Mouse (Mus musculus): Measurements from ENCODE around the gene Edar. TPM values are rescaled to one million over a fixed set of nuclear protein-coding genes. Genes with fewer than 3 reads are reported as not detected.

The Edar gene
- polyA plus RNA-seq, 1 experiment from 2014 or later, result 0.41 TPM

DNA sequence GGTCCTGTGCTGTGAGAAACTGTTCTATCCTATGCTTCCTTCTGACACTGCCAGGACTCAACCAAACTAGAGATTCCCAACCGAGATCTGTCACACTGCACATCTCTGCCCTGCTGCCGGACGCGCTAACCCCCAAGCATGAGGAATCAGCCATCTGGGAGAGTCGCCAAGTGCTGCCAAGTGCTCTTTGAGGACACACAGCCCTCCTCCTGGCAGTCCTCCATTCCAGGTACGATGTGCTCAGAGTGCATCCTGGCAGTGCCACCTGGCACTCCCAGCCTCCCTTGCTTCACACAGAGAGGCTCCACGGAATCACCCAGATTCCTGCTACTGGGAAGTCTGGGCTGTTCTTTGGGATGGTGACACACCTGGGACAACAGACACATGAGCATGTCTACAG is 31.3 kb downstream of the Edar start:
- Histone ChIP-seq H3K9ac (no peak overlapping the region), H3K9me3 (replicated peaks) (no peaks in the 10 kb centered on the region), H3K4me1 (peaks cover 24% of the 10 kb centered on the region), H3K27ac (no peak overlapping the region), H3K36me3 (ENCODE audit: poor library complexity, severe bottlenecking) (no peaks in the 10 kb centered on the region), H3K4me3 (no peak overlapping the region), H3K27me3 (peaks cover 76% of the 10 kb centered on the region), H3K4me2 (no peak overlapping the region)
- WGBS, result 74% methylated on average over 7 of the region's 7 CpGs
- no peak for ATAC-seq

DNA sequence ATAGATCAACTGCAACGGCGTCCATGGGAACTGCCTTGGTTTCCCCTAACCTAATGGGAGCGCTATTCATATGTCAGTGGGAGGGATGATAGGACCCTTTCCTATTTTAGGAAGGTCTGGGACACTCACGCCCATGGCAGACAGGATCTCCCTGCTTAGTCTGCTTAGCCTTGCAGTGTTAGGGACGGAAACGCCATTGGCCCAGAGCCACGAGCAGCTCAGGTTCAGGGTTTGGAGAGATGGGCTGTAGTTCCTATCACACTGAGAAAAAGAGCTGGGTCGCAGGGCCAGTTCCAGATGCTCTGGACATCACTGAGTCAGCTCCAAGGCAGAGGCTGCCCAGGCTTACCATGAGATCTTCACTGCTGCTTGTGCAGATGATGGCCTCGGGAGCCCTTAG is 32.5 kb downstream of the Edar start:
- Histone ChIP-seq H3K4me1 (peaks cover 26% of the 10 kb centered on the region), H3K9ac (no peak overlapping the region), H3K36me3 (ENCODE audit: poor library complexity, severe bottlenecking) (no peaks in the 10 kb centered on the region), H3K27ac (no peak overlapping the region), H3K4me3 (no peak overlapping the region), H3K27me3 (peaks cover 71% of the 10 kb centered on the region), H3K4me2 (no peak overlapping the region), H3K9me3 (replicated peaks) (no peaks in the 10 kb centered on the region)
- no peak for ATAC-seq
- WGBS, result 91% methylated on average over 9 of the region's 9 CpGs

DNA sequence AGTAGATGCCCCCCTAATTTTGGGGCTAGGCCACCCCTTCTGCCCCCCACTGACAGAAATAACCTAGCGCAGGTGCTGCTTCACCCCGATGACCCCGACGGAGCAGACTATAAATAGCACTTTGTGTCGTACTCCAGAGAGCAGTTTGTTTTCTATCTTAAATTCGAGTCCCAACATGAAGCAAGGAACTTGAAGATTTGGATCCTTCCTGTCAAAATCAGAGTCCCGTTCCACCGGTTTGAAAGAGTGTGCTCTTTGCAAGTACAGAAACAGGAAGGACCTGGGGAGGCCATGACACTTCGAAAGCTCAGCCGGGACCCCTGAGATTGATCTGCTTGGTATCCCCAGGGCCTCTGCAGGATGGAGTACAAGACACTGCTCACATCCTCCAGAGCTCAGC is 33.8 kb downstream of the Edar start:
- Histone ChIP-seq H3K4me3 (no peak overlapping the region), H3K4me2 (no peak overlapping the region), H3K4me1 (peaks cover 26% of the 10 kb centered on the region), H3K9ac (no peak overlapping the region), H3K27ac (no peak overlapping the region), H3K36me3 (ENCODE audit: poor library complexity, severe bottlenecking) (no peaks in the 10 kb centered on the region), H3K27me3 (peaks cover 63% of the 10 kb centered on the region), H3K9me3 (replicated peaks) (no peaks in the 10 kb centered on the region)
- WGBS, result 80% methylated on average over 10 of the region's 10 CpGs
- ATAC-seq, result no peak

DNA sequence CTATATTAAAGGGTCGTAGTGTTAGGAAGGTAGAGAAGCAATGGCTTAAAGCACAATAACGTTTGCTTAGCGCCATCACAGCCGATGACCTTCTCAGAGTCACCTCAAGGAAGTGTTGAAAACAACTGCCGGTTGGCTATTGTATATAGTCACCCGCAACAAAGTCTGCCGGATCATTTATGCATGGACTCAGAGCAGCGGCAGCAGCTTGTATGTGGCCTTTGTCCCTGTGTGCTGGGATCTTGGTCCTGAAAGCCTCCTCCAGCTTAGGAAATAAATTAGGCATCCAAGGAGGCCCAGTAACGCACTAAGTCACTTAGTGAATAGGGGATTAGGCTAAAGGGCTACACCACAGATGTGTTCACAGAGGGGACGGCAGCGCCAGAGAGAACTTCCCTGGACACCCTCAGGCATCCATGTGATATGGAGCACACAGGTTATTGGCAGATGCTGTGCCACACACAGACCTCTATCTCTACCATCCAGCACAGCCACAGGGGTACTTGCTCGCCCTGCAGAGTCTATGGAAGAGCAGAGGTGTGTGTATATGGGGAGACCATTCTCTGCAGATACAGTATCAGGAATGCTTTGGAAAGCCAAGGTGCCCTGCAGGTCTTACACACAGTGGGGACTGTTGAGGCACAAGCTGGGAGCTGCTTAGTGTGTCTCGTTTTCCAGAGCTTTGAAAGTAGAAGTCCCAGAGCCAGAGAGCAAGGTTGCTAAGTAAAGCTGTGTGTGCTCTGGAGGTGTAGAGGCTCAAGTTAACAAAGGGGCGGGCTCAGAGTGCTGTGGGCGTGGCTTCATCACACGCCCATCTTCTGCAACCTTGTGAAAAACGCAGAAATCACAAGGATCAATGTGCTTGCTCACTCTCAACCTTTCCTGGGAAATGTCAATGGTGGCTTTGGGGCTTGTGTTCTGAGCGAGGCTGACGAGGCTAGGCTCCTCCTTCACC is 34.7 kb downstream of the Edar start:
- peak; percentile 48; the same call in 1 of the 2 replicates for ATAC-seq
- H3K4me2 ChIP-seq, result no peak overlapping the region
- 10% methylated on average over 19 of the region's 19 CpGs for WGBS
- H3K27ac ChIP-seq, result no peak overlapping the region
- H3K9me3 ChIP-seq (replicated peaks), result no peaks in the 10 kb centered on the region
- H3K4me1 ChIP-seq, result peaks cover 26% of the 10 kb centered on the region
- H3K9ac ChIP-seq, result no peak overlapping the region
- peaks cover 55% of the 10 kb centered on the region for H3K27me3 ChIP-seq
- no peak overlapping the region for H3K4me3 ChIP-seq
- H3K36me3 ChIP-seq (ENCODE audit: poor library complexity, severe bottlenecking), result no peaks in the 10 kb centered on the region

DNA sequence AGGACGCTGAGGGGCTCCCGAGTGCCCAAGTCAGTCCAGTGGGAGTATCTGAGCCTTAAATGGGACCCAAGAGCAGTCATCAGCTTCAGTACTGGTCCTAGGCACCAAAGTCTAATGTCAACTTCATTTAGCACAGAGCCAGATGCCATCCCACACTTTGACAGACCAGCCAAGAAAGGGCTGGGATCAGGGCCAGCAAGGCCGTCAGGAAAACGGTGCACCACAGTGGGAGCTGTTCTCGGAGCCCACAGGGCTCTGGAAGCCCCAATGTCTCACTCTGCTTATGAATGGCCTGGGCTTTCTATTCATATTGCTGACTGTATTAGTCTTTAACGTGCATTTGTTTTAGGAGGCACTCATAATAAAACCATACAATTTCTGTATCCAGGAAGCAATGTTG is 36.2 kb downstream of the Edar start:
- H3K36me3 ChIP-seq (ENCODE audit: poor library complexity, severe bottlenecking), result no peaks in the 10 kb centered on the region
- peak; percentile 34; the same call in 1 of the 2 replicates for ATAC-seq
- peaks cover 26% of the 10 kb centered on the region for H3K4me1 ChIP-seq
- H3K9ac ChIP-seq, result no peak overlapping the region
- H3K4me2 ChIP-seq, result no peak overlapping the region
- no peak overlapping the region for H3K4me3 ChIP-seq
- WGBS, result 53% methylated on average over 6 of the region's 6 CpGs
- no peak overlapping the region for H3K27ac ChIP-seq
- no peaks in the 10 kb centered on the region for H3K9me3 ChIP-seq (replicated peaks)
- H3K27me3 ChIP-seq, result peaks cover 46% of the 10 kb centered on the region

DNA sequence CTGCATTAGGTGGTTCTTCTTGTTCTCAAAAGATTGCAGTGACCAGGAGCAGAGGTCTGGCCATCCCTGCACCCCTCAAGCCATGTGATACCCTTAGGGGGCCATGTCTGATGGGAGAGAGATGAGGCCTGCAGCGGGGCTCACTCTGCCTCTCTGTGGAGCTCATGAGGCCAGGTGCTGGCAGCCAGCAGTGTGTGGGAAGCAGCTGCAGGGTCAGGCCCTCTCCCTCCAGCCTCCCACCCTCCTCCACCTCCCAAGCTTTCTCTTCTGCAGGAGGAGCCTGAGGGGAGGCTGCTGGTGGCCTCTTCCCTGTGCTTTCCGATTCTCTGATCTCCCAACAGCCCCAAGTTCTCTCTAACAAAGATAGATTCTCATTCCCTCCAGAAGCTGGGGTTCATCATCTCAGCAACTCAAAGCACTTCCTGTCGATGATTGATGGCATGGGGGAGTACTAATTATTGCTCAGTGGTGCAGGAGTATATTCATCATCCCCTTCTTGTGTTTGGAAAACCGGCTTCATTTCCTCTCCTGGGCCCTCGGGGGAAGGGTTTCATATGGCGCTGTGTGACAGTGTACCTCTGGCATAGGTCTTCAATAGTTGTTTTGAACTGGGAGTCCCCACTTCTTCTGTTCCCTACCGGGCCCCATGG is 38.9 kb downstream of the Edar start:
- H3K27ac ChIP-seq, result no peak overlapping the region
- H3K4me1 ChIP-seq, result peaks cover 29% of the 10 kb centered on the region
- no peak overlapping the region for H3K4me2 ChIP-seq
- peaks cover 27% of the 10 kb centered on the region for H3K27me3 ChIP-seq
- no peak overlapping the region for H3K9ac ChIP-seq
- ATAC-seq, result no peak
- H3K4me3 ChIP-seq, result no peak overlapping the region
- H3K36me3 ChIP-seq (ENCODE audit: poor library complexity, severe bottlenecking), result no peaks in the 10 kb centered on the region
- WGBS, result 68% methylated on average over 7 of the region's 7 CpGs
- no peaks in the 10 kb centered on the region for H3K9me3 ChIP-seq (replicated peaks)

DNA sequence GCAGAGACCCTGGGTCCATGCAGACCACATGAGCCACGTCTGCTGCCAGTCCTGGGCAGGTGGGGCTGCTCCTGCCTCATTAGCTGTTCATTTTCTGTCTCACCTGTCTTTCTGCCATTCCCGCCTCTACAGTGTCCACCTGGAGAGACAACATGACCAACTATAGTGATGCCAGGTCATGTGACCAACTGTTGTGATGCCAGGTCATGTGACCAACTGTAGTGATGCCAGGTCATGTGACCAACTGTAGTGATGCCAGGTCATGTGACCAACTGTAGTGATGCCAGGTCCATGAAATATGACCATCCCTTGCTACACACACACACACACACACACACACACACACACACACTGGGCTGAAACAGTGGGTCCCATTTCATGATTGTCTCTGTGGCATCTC is 41.9 kb downstream of the Edar start:
- no peaks in the 10 kb centered on the region for H3K36me3 ChIP-seq (ENCODE audit: poor library complexity, severe bottlenecking)
- H3K4me2 ChIP-seq, result no peak overlapping the region
- no peaks in the 10 kb centered on the region for H3K9me3 ChIP-seq (replicated peaks)
- H3K27ac ChIP-seq, result no peak overlapping the region
- WGBS, result 90% methylated on average over 2 of the region's 2 CpGs
- peaks cover 18% of the 10 kb centered on the region; the same call in 1 of the 2 replicates for H3K27me3 ChIP-seq
- no peak for ATAC-seq
- no peak overlapping the region for H3K4me3 ChIP-seq
- H3K9ac ChIP-seq, result no peak overlapping the region
- 0 out of 2 replicates have a peak, but pooled peaks cover 2% of the 10 kb centered on the region for H3K4me1 ChIP-seq

DNA sequence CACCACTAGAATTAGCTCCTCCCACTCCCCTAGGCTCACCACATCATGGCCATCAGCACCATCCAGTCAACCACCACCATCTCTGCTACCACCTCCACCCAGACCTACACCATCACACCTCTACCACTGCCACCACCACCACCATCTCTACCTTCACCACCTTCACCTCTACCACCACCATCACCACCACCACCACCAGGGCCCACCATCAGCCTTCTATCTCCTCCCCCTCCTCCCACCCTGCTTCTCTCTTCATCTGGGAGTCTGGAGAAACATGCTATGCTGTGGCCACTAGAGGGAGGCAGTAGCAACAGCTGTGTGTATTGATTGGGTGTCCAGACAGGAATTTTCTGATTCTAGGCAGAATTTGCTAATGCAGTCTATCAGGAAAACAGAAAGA is 47.9 kb downstream of the Edar start:
- Histone ChIP-seq H3K36me3 (ENCODE audit: poor library complexity, severe bottlenecking) (no peaks in the 10 kb centered on the region), H3K4me1 (0 out of 2 replicates have a peak, but pooled peaks cover 2% of the 10 kb centered on the region), H3K4me2 (no peak overlapping the region), H3K27ac (no peak overlapping the region), H3K4me3 (no peak overlapping the region), H3K9ac (no peak overlapping the region), H3K9me3 (replicated peaks) (no peaks in the 10 kb centered on the region), H3K27me3 (0 out of 2 replicates have a peak, but pooled peaks cover 26% of the 10 kb centered on the region)
- peak; percentile 67 for ATAC-seq

DNA sequence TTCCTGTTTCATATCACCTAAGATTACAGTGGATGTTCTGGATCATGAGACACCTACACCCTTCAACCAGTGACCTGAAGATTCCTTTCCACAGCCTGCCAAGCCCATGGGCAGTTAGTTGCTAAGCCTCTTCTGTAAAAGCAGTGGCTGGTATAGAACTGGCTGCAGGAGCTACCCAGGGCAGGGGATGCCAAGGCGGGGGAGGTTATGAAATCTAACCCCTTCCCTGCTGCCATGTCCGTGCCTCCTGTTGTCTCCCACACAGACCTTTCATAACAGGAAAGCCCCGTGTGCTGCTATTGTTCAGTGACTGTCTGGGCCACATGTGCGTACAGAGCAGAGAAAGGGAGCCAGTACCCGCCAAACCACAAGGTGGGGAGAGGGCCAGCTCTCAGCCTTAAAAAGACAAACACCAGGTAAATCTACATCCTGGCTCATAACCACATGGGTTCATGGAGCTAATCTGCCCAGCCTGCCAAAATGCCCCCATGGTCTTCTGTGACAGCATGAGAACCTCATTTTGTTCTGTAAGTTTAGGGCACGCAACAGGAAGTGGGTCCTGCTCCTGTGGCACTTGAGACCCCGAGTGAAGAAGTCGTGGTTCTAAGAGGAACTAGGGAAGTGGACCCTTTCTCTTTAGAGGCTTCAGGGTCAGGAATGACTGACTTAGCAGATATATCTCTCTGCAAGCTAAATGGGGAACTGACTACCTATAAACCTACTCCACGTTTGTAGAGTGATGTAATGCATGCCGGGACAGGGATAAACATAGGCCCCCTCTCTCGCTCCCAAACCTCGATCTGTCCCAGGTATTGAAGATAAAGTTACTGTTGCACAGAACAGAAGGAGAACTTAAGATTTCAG is 50.4 kb downstream of the Edar start:
- Histone ChIP-seq H3K27ac (no peak overlapping the region), H3K9me3 (replicated peaks) (no peaks in the 10 kb centered on the region), H3K4me3 (no peak overlapping the region), H3K27me3 (0 out of 2 replicates have a peak, but pooled peaks cover 24% of the 10 kb centered on the region), H3K36me3 (ENCODE audit: poor library complexity, severe bottlenecking) (no peaks in the 10 kb centered on the region), H3K4me2 (no peak overlapping the region), H3K4me1 (no peaks in the 10 kb centered on the region), H3K9ac (no peak overlapping the region)
- 76% methylated on average over 12 of the region's 12 CpGs for WGBS
- no peak for ATAC-seq

DNA sequence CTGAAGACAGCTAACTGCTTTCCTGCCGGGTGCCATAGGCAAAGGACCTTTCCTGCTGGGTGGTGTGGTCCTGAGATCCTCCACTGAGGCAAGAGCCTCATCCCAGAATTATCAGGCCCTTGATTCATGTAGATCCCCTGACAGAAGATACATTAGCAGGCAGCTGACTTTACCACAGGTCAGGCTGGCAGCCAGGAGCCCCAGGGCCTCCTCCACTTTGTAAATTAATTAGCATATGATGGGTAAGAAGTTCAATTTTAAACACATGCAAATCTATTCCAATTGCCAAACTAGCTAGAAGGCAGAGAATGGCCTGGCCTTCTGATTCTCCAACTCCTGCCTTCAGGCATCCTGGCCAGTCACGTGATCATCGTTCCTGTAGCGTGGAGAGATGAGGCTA is 56.2 kb downstream of the Edar start:
- Histone ChIP-seq H3K36me3 (ENCODE audit: poor library complexity, severe bottlenecking) (no peaks in the 10 kb centered on the region), H3K4me1 (no peaks in the 10 kb centered on the region), H3K9ac (no peak overlapping the region), H3K4me3 (no peak overlapping the region), H3K27ac (no peak overlapping the region), H3K27me3 (0 out of 2 replicates have a peak, but pooled peaks cover 2% of the 10 kb centered on the region), H3K4me2 (no peak overlapping the region), H3K9me3 (replicated peaks) (no peaks in the 10 kb centered on the region)
- 89% methylated on average over 4 of the region's 4 CpGs for WGBS
- no peak for ATAC-seq

DNA sequence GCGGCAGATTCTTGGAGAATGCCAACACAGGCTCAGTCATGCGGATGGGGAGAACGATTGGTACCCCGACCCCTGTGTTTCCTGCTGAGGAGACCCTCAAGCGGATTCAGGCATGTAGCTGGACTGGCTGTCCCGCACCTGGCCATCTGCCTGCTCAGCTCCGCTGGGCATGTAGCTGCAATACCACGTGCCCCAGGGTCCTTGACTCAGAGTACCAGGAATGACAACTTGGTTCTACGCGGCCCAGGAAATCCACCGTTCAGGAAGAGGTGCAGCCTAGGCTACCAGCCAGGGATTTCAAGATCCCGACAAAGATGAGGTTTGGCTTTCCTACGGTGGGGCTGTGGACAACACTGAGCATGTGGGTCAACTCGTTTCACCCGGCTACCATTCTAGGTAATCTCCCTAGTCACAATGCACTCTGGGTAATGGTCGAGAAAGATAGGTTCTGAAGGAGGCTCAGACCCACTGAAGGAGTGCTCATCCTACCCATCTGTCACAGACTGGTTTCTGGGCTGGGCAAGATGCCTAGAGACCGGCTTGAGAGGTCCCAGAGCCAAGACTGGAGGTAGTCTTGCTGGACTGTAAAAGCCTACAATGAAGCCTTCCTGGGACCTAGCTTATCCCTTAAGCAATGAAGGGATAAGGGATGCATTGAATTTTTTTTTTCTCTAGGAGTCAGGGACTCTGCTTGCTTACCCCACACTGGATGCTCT is 56.8 kb downstream of the Edar start:
- H3K4me2 ChIP-seq, result no peak overlapping the region
- H3K4me3 ChIP-seq, result no peak overlapping the region
- no peaks in the 10 kb centered on the region for H3K36me3 ChIP-seq (ENCODE audit: poor library complexity, severe bottlenecking)
- 0 out of 2 replicates have a peak, but pooled peaks cover 2% of the 10 kb centered on the region for H3K27me3 ChIP-seq
- whole genome bisulfite sequencing, result 92% methylated on average over 17 of the region's 17 CpGs
- no peaks in the 10 kb centered on the region for H3K9me3 ChIP-seq (replicated peaks)
- ATAC-seq, result no peak
- H3K27ac ChIP-seq, result no peak overlapping the region
- no peaks in the 10 kb centered on the region for H3K4me1 ChIP-seq
- H3K9ac ChIP-seq, result no peak overlapping the region
